Mouse (Mus musculus): ENCODE data around the gene Dbp. TPM values are rescaled to one million over a fixed set of nuclear protein-coding genes. Genes with fewer than 3 reads are reported as not detected.

Dbp gene
- polyA plus RNA-seq, 1 experiment: 26.2 TPM

- H3K36me3 ChIP-seq (ENCODE audit: control insufficient read depth, insufficient read depth): no peaks in the 10 kb centered on the region
- no peak for TF ChIP-seq REST (IDR thresholded peaks at IDR 0.05; ENCODE audit: insufficient read depth, insufficient read length)
- no peak for TF ChIP-seq MYOD1 (IDR thresholded peaks at IDR 0.05; ENCODE audit: control insufficient read depth in 1 of 3, insufficient read length in 2 of 3, low read depth in 2 of 3)
- peak; percentile 23 for TF ChIP-seq POLR2AphosphoS2 (IDR thresholded peaks at IDR 0.05; ENCODE audit: insufficient read length, low read depth)
- TF ChIP-seq SRF (IDR thresholded peaks at IDR 0.05; ENCODE audit: control insufficient read depth, insufficient read length, low read depth): no peak
- TF ChIP-seq CEBPB (IDR thresholded peaks at IDR 0.05; ENCODE audit: insufficient read depth, poor library complexity, severe bottlenecking): no peak
- TF ChIP-seq POLR2A (IDR thresholded peaks at IDR 0.05; ENCODE audit: insufficient read length, low read depth): no peak
- H3K79me2 ChIP-seq (ENCODE audit: control insufficient read depth, insufficient read depth): peaks cover 17% of the 10 kb centered on the region
- H3K4me2 ChIP-seq (ENCODE audit: low read depth): no peak overlapping the region
- H3ac ChIP-seq (ENCODE audit: control insufficient read depth, insufficient read length): no peak overlapping the region
- no peak overlapping the region for H3K4me3 ChIP-seq
- no peaks in the 10 kb centered on the region for H3K27me3 ChIP-seq (ENCODE audit: control insufficient read depth, insufficient read depth, insufficient read length)
These were observed 17.4 kb downstream of the Dbp start for GRCm38 (mm10) chr7:45722348-45722713.

GRCm38 (mm10) chr7:45723301-45723700 is 18.4 kb downstream of the Dbp start:
- H3K4me2 ChIP-seq (ENCODE audit: low read depth): no peak overlapping the region
- TF ChIP-seq SRF (IDR thresholded peaks at IDR 0.05; ENCODE audit: control insufficient read depth, insufficient read length, low read depth) (no peak), CEBPB (IDR thresholded peaks at IDR 0.05; ENCODE audit: insufficient read depth, poor library complexity, severe bottlenecking) (no peak), MYOD1 (IDR thresholded peaks at IDR 0.05; ENCODE audit: control insufficient read depth in 1 of 3, insufficient read length in 2 of 3, low read depth in 2 of 3) (no peak), POLR2A (IDR thresholded peaks at IDR 0.05; ENCODE audit: insufficient read length, low read depth) (no peak), USF1 (IDR thresholded peaks at IDR 0.05; ENCODE audit: low read depth) (no peak), POLR2AphosphoS2 (IDR thresholded peaks at IDR 0.05; ENCODE audit: insufficient read length, low read depth) (no peak), TCF12 (IDR thresholded peaks at IDR 0.05; ENCODE audit: insufficient read depth, poor library complexity, severe bottlenecking) (no peak), TCF3 (IDR thresholded peaks at IDR 0.05; ENCODE audit: insufficient read length, low read depth) (no peak)
- no peak overlapping the region for H3ac ChIP-seq (ENCODE audit: control insufficient read depth, insufficient read length)
- H3K4me3 ChIP-seq: no peak overlapping the region
- H3K36me3 ChIP-seq (ENCODE audit: control insufficient read depth, insufficient read depth): no peaks in the 10 kb centered on the region
- no peaks in the 10 kb centered on the region for H3K27me3 ChIP-seq (ENCODE audit: control insufficient read depth, insufficient read depth, insufficient read length)
- H3K79me2 ChIP-seq (ENCODE audit: control insufficient read depth, insufficient read depth): peaks cover 12% of the 10 kb centered on the region

- Histone ChIP-seq H3ac (ENCODE audit: control insufficient read depth, insufficient read length) (no peak overlapping the region), H3K79me2 (ENCODE audit: control insufficient read depth, insufficient read depth) (peaks cover 7% of the 10 kb centered on the region), H3K27me3 (ENCODE audit: control insufficient read depth, insufficient read depth, insufficient read length) (no peaks in the 10 kb centered on the region), H3K4me2 (ENCODE audit: low read depth) (no peak overlapping the region), H3K4me3 (no peak overlapping the region), H3K36me3 (ENCODE audit: control insufficient read depth, insufficient read depth) (no peaks in the 10 kb centered on the region)
- TF ChIP-seq MAX (IDR thresholded peaks at IDR 0.05; ENCODE audit: low read depth) (no peak), MYOG (IDR thresholded peaks at IDR 0.05; ENCODE audit: control insufficient read depth in 1 of 3, insufficient read depth in 1 of 3, insufficient read length in 2 of 3, low read depth in 2 of 3) (no peak), SRF (IDR thresholded peaks at IDR 0.05; ENCODE audit: control insufficient read depth, insufficient read length, low read depth) (no peak), POLR2AphosphoS2 (IDR thresholded peaks at IDR 0.05; ENCODE audit: insufficient read length, low read depth) (no peak), TCF12 (IDR thresholded peaks at IDR 0.05; ENCODE audit: insufficient read depth, poor library complexity, severe bottlenecking) (no peak), TCF3 (IDR thresholded peaks at IDR 0.05; ENCODE audit: insufficient read length, low read depth) (no peak), CEBPB (IDR thresholded peaks at IDR 0.05; ENCODE audit: insufficient read depth, poor library complexity, severe bottlenecking) (no peak), USF1 (IDR thresholded peaks at IDR 0.05; ENCODE audit: low read depth) (no peak), REST (IDR thresholded peaks at IDR 0.05; ENCODE audit: insufficient read depth, insufficient read length) (no peak), E2F4 (IDR thresholded peaks at IDR 0.05; ENCODE audit: insufficient read depth) (no peak), POLR2A (IDR thresholded peaks at IDR 0.05; ENCODE audit: insufficient read length, low read depth) (no peak), MYOD1 (IDR thresholded peaks at IDR 0.05; ENCODE audit: control insufficient read depth in 1 of 3, insufficient read length in 2 of 3, low read depth in 2 of 3) (no peak)
These were observed 18.9 kb downstream of the Dbp start for GRCm38 (mm10) chr7:45723781-45724180.

GRCm38 (mm10) chr7:45725151-45725550 is 20.3 kb downstream of the Dbp start:
- H3K79me2 ChIP-seq (ENCODE audit: control insufficient read depth, insufficient read depth): no peaks in the 10 kb centered on the region
- no peaks in the 10 kb centered on the region for H3K27me3 ChIP-seq (ENCODE audit: control insufficient read depth, insufficient read depth, insufficient read length)
- no peak overlapping the region for H3ac ChIP-seq (ENCODE audit: control insufficient read depth, insufficient read length)
- H3K4me3 ChIP-seq: no peak overlapping the region
- TF ChIP-seq E2F4 (IDR thresholded peaks at IDR 0.05; ENCODE audit: insufficient read depth) (no peak), REST (IDR thresholded peaks at IDR 0.05; ENCODE audit: insufficient read depth, insufficient read length) (no peak), MYOD1 (IDR thresholded peaks at IDR 0.05; ENCODE audit: control insufficient read depth in 1 of 3, insufficient read length in 2 of 3, low read depth in 2 of 3) (no peak), POLR2A (IDR thresholded peaks at IDR 0.05; ENCODE audit: insufficient read length, low read depth) (no peak), USF1 (IDR thresholded peaks at IDR 0.05; ENCODE audit: low read depth) (no peak), MYOG (IDR thresholded peaks at IDR 0.05; ENCODE audit: control insufficient read depth in 1 of 3, insufficient read depth in 1 of 3, insufficient read length in 2 of 3, low read depth in 2 of 3) (no peak), TCF12 (IDR thresholded peaks at IDR 0.05; ENCODE audit: insufficient read depth, poor library complexity, severe bottlenecking) (no peak), TCF3 (IDR thresholded peaks at IDR 0.05; ENCODE audit: insufficient read length, low read depth) (no peak), SRF (IDR thresholded peaks at IDR 0.05; ENCODE audit: control insufficient read depth, insufficient read length, low read depth) (no peak), MAX (IDR thresholded peaks at IDR 0.05; ENCODE audit: low read depth) (no peak), CEBPB (IDR thresholded peaks at IDR 0.05; ENCODE audit: insufficient read depth, poor library complexity, severe bottlenecking) (no peak), POLR2AphosphoS2 (IDR thresholded peaks at IDR 0.05; ENCODE audit: insufficient read length, low read depth) (no peak)
- no peaks in the 10 kb centered on the region for H3K36me3 ChIP-seq (ENCODE audit: control insufficient read depth, insufficient read depth)
- no peak overlapping the region for H3K4me2 ChIP-seq (ENCODE audit: low read depth)

- H3K79me2 ChIP-seq (ENCODE audit: control insufficient read depth, insufficient read depth): no peaks in the 10 kb centered on the region
- H3ac ChIP-seq (ENCODE audit: control insufficient read depth, insufficient read length): no peak within 1 kb of the TSS
- H3K36me3 ChIP-seq (ENCODE audit: control insufficient read depth, insufficient read depth): no peaks in the 10 kb centered on the region
- H3K27me3 ChIP-seq (ENCODE audit: control insufficient read depth, insufficient read depth, insufficient read length): no peaks in the 10 kb centered on the region
- TF ChIP-seq MYOD1 (IDR thresholded peaks at IDR 0.05; ENCODE audit: control insufficient read depth in 1 of 3, insufficient read length in 2 of 3, low read depth in 2 of 3): no peak
- TF ChIP-seq E2F4 (IDR thresholded peaks at IDR 0.05; ENCODE audit: insufficient read depth): no peak
- no peak for TF ChIP-seq POLR2A (IDR thresholded peaks at IDR 0.05; ENCODE audit: insufficient read length, low read depth)
- TF ChIP-seq CEBPB (IDR thresholded peaks at IDR 0.05; ENCODE audit: insufficient read depth, poor library complexity, severe bottlenecking): no peak
- no peak for TF ChIP-seq REST (IDR thresholded peaks at IDR 0.05; ENCODE audit: insufficient read depth, insufficient read length)
- TF ChIP-seq TCF3 (IDR thresholded peaks at IDR 0.05; ENCODE audit: insufficient read length, low read depth): no peak
- no peak for TF ChIP-seq POLR2AphosphoS2 (IDR thresholded peaks at IDR 0.05; ENCODE audit: insufficient read length, low read depth)
- no peak for TF ChIP-seq TCF12 (IDR thresholded peaks at IDR 0.05; ENCODE audit: insufficient read depth, poor library complexity, severe bottlenecking)
- no peak for TF ChIP-seq SRF (IDR thresholded peaks at IDR 0.05; ENCODE audit: control insufficient read depth, insufficient read length, low read depth)
- TF ChIP-seq USF1 (IDR thresholded peaks at IDR 0.05; ENCODE audit: low read depth): no peak
- no peak for TF ChIP-seq MAX (IDR thresholded peaks at IDR 0.05; ENCODE audit: low read depth)
- TF ChIP-seq MYOG (IDR thresholded peaks at IDR 0.05; ENCODE audit: control insufficient read depth in 1 of 3, insufficient read depth in 1 of 3, insufficient read length in 2 of 3, low read depth in 2 of 3): no peak
- H3K4me2 ChIP-seq (ENCODE audit: low read depth): no peak within 1 kb of the TSS
- H3K4me3 ChIP-seq: no peak within 1 kb of the TSS
These were observed 20.8 kb downstream of the Dbp start, which contains the start of gene Spaca4 for GRCm38 (mm10) chr7:45725713-45726112. Spaca4 (minus strand) TSS chr7:45725813.

Measured in myocyte (in vitro differentiated cells).